Mouse (Mus musculus) spleen, postnatal 14 days (tissue): ENCODE data around the gene Xylt1.

Source experiments
- DNase-seq, 2 experiments: peaks; one replicate each; pipeline ENCODE4 v3.0.0; 2021 to 2022; ENCODE audit warnings: low spot score in 2 of 2

The Xylt1 gene

DNA sequence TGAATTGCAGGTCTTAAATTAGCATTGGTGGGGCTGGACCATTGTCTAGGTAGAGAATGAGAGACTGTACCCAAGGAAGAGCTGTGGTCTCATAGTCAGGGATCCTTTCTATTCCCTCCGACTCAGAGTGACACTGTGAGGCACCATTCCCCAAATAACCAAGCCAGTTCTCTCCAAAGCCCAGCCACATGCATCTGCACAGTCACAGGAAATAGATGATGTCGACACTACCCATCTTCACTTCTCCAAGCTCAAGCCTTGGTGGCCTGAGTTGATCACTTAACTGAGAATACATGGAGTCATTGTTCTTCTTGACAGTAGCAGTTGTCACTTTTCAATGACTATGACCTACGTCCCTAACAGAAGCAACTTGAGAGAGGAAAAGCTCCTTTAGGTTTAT lies 100.6 kb downstream of the Xylt1 start:
- DNase-seq: no peak

DNA sequence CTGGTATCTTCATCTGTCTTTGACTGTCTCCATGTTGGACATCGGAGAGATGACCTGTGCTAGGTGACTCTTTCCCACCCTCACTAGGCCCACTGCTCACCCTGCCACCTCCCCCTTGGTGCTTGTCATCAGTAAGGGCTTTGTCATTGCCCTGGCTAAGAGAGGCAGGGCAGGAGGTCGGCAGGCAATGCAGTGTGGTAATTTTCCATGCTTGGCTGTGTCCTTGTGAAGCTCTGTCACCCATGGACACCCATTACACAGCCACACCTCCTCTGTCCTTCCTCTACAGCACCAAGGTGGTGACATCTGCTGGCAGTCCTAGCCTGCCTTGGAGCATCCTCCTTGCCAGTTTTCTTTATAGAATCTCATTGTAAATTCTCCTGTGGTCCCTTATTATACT lies 101.9 kb downstream of the Xylt1 start:
- no peak for DNase-seq

DNA sequence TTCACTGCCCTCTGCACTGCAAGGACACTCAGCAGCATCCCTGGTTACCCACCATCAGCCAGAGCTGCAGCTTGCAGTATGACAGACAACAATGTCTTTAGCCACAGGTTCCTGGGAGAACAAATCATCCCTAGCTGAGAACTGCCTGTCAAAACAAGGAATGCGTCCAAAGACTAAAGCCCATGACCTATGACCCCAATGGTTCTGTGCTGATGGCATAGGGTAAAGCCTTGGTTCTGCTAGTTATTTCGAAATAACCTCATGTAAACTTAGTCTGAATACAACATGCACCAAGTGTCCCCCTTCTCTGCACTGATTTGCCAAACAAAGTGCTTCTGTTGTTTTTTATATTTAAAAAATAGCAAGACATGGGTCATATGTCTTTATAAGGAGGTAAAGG lies 103.8 kb downstream of the Xylt1 start:
- no peak for DNase-seq

DNA sequence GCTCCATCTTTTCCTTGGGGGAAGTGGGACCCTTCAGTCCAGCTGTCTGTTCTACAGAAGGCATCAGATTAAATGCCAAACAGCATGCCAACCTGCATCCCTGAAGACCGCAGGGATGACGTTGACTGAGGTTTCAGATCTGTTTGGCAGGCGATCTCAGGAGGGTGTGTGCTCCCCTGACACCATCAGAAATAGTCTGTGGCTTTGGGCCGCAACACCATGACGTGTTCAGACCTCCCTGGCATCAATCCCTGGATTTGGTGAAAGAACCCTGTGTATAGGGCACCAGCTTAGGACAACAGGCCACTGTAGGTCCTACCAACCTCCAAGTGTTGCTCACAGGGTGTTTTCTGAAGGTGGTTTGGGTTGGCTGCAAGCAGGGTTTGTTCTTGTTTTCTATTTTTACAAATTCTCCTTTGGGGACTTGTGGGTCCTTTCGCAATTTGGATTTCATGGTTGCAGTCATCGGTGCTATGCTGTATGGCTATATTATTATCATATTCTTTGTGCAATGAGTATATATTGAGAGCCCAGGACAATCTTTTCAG lies 104.3 kb downstream of the Xylt1 start:
- no peak for DNase-seq

DNA sequence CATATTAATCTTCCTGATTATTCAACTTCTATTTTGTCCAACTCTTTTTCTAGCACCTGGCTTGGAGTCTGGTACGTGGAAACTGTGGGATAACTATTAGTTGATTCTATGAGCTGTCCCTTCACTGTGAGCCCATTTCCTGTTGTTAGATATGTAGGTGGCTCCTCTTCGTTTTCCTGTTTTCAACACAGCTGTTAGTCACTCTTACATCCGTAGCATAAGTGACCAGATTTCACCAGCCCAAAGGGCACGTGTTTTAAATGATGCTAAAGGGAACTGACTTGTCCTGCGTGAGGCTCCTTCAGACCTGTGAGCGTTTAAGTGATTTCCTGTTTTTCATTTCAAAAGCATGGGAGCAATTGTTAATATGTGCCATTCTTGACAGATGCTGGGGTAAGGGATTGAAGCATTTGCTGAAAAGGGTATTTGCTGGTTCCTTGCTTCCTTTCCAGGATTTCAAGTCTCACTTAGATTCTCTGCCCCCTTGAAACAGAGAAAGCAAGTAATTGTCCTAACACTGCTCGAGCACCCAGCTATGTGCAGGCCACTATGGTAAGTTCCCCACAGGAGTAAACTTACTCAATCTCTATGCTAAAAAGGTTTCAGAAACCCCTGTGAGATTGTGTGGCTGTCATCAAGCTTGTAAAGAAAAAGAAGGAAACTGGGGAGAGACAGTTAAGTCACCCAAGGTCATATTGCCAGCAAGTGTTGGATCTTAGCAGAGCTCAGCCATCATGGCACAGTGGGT lies 105.8 kb downstream of the Xylt1 start:
- no peak for DNase-seq

DNA sequence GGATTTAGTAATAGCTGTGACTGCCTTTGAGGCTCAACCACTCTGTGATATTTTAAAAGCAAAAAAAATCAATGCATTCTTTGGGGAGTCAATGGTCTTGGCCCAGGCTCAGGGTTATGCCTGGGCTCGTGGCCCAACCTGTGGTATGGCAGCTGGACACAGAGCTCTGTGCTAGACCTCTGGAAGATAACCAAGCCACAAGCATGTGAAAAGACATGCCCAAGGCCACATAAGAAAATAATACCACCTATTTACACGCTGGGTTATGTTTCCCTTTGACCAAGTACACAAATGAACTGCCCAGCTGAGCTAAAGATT lies 106.4 kb downstream of the Xylt1 start:
- DNase-seq: no peak

DNA sequence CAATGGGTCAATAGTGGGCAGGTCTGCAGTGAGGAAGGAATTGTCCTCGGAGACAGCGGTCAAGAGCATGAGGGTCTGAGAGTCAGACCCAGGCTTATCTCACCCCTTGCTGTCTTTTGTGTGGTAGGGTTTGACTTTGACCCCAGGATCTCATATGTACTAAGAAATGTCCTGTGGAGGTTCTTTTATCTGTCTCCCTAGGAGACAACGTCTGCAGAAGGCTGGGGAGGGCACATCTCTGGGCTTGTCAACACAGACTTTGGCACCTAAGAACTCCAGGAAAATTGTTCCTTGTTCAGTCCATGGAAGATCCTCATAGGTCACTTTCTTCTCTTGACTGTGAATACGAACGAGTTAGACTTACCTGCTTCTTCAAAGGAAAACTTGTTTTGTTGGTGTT lies 109.2 kb downstream of the Xylt1 start:
- DNase-seq: no peak

DNA sequence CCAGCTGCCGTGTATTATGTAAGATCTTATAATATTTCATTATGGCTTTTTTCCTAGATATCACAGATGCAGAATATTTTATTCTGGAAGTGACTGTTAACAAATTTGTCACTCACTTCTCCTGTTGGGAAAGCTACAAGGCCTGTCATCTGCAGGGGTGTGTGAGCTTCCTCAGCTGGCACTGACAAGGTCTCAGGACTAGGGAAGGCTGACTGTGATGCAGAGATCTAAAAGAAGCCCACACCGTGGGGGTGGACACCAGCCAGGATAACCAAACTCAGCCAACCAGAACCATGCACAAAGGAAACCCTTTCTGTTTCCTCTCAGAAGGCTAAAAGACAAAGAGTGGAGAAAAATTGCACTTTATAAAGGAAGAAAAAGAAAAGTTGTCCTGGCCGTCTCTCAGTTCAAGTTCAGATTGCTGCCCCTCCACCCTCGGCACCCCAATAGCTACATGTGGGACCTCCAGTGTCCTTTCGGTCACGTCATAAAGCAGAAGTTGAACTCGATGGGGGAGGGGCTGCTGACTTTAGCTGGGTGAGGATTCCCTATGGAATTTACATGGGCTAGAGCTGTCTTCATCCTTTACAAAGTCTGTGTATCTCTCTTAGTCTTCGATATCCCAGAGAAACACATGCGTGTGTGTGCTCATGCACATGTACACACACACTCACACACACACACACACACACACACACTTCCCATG lies 109.9 kb downstream of the Xylt1 start:
- no peak for DNase-seq

DNA sequence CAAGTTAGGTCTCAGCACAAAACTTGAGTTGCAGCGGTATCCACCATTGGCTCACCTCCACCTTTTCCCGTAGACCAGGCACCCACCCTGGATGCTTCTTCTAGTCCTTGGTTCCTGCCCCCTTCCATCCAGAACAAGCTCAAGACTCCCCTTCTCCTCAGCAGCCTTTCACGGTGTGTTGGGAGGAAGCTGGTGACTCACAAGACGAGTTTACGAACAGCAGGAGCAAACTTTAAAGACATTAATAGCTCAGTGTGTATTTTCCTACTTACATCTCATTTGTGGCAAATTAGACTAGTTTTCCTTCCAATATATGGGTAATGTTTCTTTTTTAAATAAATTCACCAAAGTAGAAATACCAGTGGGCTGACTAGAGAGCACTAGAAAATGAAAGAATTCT lies 110.7 kb downstream of the Xylt1 start:
- DNase-seq: no peak

DNA sequence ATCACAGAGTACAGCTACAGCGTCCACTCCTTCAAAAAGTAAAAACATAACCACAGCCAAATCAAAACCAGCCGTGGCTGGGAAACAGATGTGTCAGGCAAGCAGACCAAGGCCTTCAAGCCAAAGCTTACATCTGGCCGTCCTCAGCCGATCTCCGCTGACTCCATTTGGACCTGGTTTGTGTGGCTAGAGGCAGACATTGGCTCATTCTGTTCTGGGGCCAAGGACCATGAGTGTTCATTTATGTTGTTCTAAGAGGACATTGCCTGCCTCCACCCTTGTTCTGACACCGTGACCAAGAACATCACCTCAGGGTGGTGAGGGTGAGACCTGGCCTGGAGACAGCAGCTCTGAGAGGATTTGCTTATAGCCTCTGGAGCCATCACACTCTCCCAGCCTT lies 113.4 kb downstream of the Xylt1 start:
- DNase-seq: no peak

DNA sequence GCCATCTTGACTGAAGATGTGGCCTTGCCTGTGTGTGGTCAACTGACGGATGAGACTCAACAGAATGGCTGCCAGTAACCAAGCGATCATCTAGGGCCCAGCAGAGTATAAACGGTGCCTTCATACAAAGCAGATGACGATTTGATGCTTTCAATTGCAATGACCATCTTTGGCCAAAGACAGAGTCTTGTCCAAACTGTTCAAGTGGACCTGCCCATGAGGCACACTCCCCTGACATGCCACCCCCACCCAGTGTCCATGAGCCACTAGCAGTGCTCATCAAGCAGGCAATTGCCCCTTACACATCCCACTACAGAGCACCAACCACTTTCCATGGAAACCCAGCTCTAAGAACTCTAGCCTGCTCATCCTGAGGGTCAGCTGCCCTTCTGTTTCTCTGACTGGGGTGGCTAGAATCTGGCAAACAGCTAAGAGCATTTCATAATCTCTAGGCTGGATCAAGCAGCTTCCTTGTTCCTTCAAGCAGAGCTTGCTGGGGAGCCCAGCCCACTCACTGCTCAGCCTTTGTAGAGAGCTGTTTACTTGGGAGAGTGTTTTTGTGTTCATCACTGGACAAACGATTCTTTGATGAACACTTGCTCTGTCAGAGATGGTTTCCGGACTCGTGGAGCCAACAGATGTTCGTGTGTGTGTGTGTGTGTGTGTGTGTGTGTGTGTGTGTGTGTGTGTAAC lies 114.0 kb downstream of the Xylt1 start:
- DNase-seq: no peak

DNA sequence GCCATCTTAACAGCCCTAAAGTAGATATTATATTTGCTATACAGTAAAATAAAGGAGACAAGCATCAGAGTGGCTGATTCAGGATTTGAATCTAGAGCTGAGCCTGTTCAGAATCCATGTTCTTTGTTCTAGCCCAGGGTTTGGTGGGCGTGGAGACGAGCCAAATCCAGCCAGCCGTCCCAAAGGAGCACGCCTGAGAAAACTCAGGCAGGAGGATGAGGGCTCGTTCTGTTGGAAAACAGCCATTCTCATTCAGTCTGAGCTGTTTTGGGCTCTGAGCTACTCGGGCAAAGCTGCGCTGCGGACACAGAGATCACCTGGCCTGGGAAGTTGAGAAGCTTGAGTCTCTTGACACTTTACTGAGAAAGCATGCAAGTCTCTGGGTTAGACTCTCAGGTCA lies 115.0 kb downstream of the Xylt1 start:
- no peak for DNase-seq

DNA sequence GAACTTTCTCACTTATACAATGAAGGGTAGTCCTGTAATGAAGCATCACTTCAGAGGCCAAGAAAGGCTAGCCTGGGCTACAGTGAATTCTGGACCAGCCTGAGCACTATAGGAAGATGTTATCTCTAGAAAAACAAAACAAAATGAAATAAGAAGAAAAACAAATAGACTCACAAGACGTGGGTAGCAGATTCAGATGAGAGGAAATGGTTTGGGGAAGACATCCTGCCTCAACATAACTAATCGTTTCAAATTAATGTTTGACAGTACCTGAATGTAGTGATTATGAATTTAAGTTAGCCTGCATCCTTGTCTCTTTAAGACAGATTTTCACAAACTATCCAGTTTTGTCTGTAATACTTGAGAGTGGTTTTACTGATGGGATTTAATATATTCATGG lies 117.4 kb downstream of the Xylt1 start:
- no peak for DNase-seq

DNA sequence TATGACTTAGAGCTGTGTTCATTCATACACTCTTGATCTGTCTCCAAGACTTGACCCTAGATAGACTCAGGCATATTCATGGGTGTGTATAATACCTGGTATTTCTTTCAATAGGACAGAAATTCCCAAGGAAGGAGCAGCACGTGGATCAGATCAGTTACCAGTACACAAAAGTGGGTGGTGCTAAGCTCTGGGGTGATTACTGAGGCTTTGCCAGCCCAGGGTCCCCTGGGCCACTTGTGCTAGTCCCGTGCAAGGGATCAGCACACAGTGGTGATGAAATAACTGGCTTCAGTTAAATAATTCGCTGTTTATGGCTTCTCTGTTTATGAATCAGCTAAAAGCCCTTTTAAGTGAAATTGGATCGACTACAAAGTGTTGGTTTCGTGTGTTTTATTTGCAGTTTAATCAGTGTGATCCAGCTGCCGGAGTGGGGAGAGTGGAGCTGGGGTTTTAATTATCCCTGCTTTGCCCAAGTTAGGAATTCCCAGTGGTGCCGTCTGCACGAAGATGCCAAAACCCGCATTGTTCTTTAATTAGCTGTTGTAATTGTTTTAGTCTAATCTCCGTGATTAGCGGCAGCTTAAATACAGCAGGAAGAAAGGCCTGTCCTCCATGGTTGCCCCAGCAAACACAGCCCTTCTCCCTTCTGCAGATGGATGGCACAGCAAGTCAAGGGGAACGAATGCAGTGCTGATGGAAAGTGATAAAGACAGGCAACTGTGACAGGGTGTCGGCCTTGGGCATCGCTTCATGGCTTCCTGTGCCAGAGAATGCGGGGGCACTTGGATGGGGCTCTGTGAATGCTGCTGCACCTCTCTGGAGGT lies 120.8 kb downstream of the Xylt1 start:
- DNase-seq: no peak

DNA sequence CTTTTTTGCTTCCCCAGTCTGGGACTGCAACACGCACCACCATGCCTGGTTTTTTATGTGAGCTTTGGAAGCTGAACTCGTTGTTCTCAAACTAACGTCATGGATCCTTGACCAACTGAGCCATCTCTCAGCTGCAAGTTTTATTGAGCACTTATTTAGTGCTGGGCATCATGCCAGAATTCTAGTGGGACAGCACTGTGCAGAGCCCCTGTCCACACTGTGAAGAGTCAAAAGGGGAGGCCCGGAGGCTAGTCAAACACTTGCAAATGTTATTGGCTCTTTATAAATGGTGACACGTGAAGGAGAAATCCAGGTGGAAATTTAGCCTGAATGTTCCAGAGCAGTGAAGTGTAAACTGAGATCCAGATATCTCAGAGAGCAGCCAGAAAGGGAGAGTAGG lies 121.6 kb downstream of the Xylt1 start:
- no peak for DNase-seq

DNA sequence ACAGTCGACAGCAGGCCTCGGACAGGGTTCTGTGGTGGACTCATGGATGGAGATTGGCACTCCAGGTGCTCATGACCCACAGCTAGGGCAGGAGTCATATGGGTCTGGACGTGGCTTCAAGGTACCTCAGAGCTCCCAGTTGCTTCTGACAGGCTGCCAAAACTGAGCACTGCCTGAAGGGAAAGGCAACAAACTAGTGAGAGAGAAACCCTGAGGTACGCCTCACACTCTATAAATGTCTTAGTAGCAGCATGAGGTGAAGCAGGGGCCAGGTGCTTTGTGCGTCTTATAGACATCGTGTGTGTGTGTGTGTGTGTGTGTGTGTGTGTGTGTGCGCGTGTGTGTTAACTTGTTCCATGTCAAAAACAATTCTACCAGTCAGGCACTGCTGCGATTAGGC lies 122.9 kb downstream of the Xylt1 start:
- DNase-seq: no peak

DNA sequence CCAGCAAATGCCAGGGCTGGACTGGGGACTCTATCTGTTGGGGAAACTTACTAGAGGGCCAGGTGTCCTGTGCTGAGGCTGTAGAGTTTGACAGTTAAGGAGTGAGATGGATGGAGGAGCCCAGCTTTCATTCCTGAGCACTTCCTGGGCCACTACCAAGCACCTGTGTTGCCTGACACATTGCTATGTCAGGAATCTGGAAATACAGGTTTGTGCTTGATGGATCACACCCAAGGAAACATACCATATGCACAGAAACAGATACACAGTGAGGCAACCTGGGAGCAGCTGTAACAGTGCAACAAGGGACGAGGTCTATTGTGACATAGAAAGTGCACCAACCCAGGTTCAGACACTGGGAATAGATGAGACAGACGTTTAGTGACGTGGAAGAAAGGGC lies 125.0 kb downstream of the Xylt1 start:
- no peak for DNase-seq

DNA sequence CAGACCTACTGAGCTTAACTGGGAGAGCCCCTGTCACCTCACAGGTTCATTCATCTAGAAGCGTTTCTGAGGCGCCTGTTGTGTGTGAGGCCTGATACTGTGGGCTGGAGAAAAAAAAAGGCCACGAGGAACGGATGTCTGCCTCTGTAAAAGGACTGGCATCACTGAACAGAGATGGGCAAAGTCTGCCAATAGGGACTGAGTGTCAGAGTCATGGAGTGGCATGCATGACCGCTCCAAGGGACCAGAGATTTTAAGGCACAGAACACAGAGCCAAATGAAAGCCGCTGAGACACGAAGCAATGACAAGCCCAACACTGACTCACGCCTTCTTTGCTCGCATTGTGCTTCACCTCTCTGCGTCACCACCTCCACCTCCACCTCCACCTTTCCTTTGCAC lies 126.6 kb downstream of the Xylt1 start:
- no peak for DNase-seq

DNA sequence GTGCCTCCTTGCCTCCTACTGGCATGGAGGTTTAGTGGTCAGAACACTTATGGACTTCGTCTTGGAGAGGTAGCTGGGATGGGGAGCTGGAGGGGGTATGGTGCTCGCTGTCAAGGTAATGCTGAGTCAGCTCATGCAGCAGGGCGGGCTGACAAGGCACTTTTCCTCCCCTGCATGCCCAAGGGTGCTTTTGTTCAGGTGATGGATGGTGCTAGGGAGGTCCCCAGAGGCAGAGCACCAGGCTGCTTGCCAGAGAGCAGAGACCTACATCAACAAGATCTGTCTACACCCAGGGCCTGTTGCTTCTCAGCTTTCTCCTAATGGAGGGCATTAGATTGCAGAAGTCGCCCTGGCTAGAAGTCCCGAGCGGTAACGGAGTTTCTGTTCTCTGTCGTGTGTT lies 127.3 kb downstream of the Xylt1 start:
- DNase-seq: no peak

DNA sequence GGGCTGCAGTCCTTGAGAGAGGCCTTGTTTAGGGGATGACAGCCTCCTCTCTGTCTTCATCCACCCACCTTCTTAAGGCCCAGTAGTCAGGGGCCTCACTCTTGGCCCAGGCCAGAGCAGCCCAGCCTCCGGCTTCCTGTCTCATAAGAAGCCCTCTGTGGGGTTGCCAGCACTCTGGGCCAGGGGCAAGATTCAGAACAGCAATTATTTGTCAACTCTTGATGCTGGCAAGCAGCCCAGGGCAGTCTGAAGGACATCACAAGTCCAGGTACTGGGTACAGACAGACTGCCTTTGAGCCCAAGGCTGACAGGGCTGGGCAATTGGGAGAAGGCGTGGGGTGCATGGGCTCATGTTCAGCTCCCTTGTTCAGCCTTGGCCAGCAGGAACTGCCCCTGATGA lies 129.3 kb downstream of the Xylt1 start:
- DNase-seq: no peak

DNA sequence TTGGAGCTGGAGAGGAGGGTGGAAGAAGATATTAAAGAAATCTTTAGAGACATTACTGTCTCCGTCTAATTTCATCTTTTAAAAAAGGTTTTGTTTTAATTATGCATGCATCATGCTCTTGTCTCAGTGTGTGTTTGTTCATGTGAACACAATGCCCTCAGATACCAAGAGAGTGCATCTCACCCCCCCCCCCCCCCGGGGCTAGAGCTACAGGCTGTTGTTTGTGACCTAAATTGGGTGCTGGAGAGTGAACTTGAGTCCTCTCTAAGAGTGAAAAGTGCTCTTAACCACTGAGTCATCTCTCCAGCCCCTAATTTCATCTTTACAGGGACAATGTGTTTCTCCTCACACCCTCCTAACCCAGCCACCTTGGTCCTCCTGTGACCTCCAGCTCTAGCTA lies 131.5 kb downstream of the Xylt1 start:
- DNase-seq: no peak

DNA sequence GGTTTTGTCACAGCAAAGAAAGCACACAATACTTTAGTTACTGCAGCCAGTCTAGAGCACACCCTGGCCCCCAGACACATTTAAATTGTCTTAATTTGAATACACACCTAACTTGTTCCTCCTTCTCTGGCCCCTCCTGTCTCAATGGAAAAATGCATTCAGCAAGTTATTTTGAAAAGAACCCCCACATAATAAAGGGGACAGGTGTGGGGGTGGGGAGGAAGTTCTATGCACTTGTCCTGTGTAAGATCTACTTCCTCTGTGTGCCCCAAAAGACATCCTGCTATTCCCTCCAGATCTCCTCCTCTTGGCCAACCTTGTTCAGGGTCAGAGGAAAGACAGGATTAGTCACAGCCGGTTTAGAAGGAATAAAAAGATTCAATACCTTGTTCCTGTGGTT lies 135.0 kb downstream of the Xylt1 start:
- no peak for DNase-seq
